15 mouse cellular contexts compared by ENCODE assay signal in the genomic region with DNA sequence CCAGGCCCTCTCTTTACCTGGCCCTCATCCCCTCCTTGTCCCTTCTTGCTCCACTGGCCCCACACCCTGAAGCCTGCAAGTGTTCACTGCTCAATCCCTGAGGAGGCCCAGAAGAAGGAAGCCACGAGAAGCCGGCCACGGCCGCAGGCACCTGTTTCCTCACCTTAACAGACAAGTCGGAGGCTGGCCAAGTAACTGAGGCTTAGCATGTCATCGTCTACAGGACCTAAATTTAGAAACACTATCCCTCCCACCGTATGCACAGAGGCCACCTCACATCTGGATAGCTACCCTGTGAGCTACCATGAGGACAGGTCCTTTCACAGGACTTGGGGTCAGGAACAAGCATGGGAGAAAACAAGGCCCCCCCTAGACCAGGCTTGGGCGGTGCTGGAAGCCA. TPM values are rescaled to one million over a fixed set of nuclear protein-coding genes. Genes with fewer than 3 reads are reported as not detected.
DNase-seq lines count a peak whose midpoint lies in the region; ATAC-seq lines count a peak whose summit lies in the region.
"Had no signal": no experiment of that assay in that cellular context is flagged by ENCODE, and none has a peak within 500 bp of the region (broad histone marks: within the 10 kb centered on the region; RNA-seq: fewer than 3 reads in every experiment).

No protein-coding gene starts in this region.

- H3K4me3 ChIP-seq in heart, embryonic 16.5 days (ENCODE audit: low read length) = no peak overlapping the region
- H3K4me3 ChIP-seq in limb, embryonic 10.5 days = no peak overlapping the region
- H3K4me3 ChIP-seq: forebrain, embryonic 13.5 days; midbrain, embryonic 12.5 days had no signal

- H3K9me3 ChIP-seq in heart, embryonic 16.5 days (replicated peaks; ENCODE audit: control insufficient read depth, low read length) = no peaks in the 10 kb centered on the region
- H3K9me3 ChIP-seq in limb, embryonic 10.5 days (replicated peaks) = no peaks in the 10 kb centered on the region
- H3K9me3 ChIP-seq: forebrain, embryonic 13.5 days; midbrain, embryonic 12.5 days had no signal

- H3K9ac ChIP-seq in heart, embryonic 16.5 days (ENCODE audit: low read length) = no peak overlapping the region
- H3K9ac ChIP-seq: forebrain, embryonic 13.5 days; midbrain, embryonic 12.5 days had no signal

- no peak for ATAC-seq in heart, embryonic 16.5 days (replicated peaks; ENCODE audit: extremely low read depth, insufficient read depth, low FRiP score)
- ATAC-seq in granulocyte monocyte progenitor cell, adult 5-6 weeks (replicated peaks; ENCODE audit: poor library complexity, severe bottlenecking) = peak; percentile 18
- ATAC-seq in megakaryocyte, adult 5-6 weeks (ENCODE audit: poor library complexity, severe bottlenecking) = 0 out of 2 replicates have a peak, but pooled peaks have one; percentile 16
- ATAC-seq: forebrain, embryonic 13.5 days had no signal

- peaks cover 19% of the 10 kb centered on the region for H3K4me1 ChIP-seq in heart, embryonic 16.5 days (ENCODE audit: control insufficient read depth, insufficient read depth, low read length)
- peaks cover 12% of the 10 kb centered on the region; the same call in 1 of the 2 replicates for H3K4me1 ChIP-seq in limb, embryonic 10.5 days
- H3K4me1 ChIP-seq: midbrain, embryonic 12.5 days had no signal

- no peak overlapping the region; the same call in 1 of the 2 replicates for H3K4me2 ChIP-seq in heart, embryonic 16.5 days (ENCODE audit: low read depth, low read length)
- H3K4me2 ChIP-seq: forebrain, embryonic 13.5 days; midbrain, embryonic 12.5 days had no signal

- no peaks in the 10 kb centered on the region for H3K27me3 ChIP-seq in heart, embryonic 16.5 days (ENCODE audit: control insufficient read depth, insufficient read depth, low read length)
- H3K27me3 ChIP-seq in limb, embryonic 10.5 days (ENCODE audit: low read depth, poor library complexity, severe bottlenecking) = no peaks in the 10 kb centered on the region
- H3K27me3 ChIP-seq: forebrain, embryonic 13.5 days; midbrain, embryonic 12.5 days had no signal

- peak overlapping the region; percentile 45; the same call in 1 of the 2 replicates for H3K27ac ChIP-seq in heart, embryonic 16.5 days (ENCODE audit: low read length)
- no peak overlapping the region for H3K27ac ChIP-seq in limb, embryonic 10.5 days
- H3K27ac ChIP-seq: forebrain, embryonic 13.5 days; kidney, postnatal 0 days; midbrain, embryonic 12.5 days had no signal

- no peak for DNase-seq in heart, adult 18-20 months
- DNase-seq in A20 (ENCODE audit: low read depth, low spot score) = peak; percentile 70
- DNase-seq in kidney, postnatal 36 days = no peak
- no peak for DNase-seq in limb, embryonic 10.5 days (ENCODE audit: low spot score)
- DNase-seq: adrenal gland, adult 2 months; cerebellum, adult 9-10 months; heart, postnatal 14 days; lung, postnatal 14 days had no signal

- no peaks in the 10 kb centered on the region for H3K36me3 ChIP-seq in heart, embryonic 16.5 days (ENCODE audit: control insufficient read depth, insufficient read depth)
- H3K36me3 ChIP-seq in limb, embryonic 10.5 days = no peaks in the 10 kb centered on the region
- H3K36me3 ChIP-seq: G1E; midbrain, embryonic 12.5 days had no signal

- WGBS in heart, embryonic 16.5 days = 48% methylated on average over 8 of the region's 8 CpGs
- 85% methylated on average over 8 of the region's 8 CpGs for WGBS in limb, embryonic 10.5 days

RNA-seq across cellular contexts. Expression of gene 2610301B20Rik, which starts 44.1 kb away (rescaled TPM):
- 22.1 and 25.2 TPM in 2 replicates for polyA plus RNA-seq in heart, embryonic 16.5 days (2015; fragmentation: Nextera tagmentation; extraction: Ambion mirVana)
- 1 to 10 TPM; 6.6 to 7.0 TPM for total RNA-seq in heart, adult 18-20 months (2021)
- 15.1 and 17.2 TPM in 2 replicates for total RNA-seq in granulocyte monocyte progenitor cell, adult 5-6 weeks (2014; fragmentation: Nextera tagmentation)
- total RNA-seq in granulocyte monocyte progenitor cell, adult 5-6 weeks (2017) = 14.7 and 16.5 TPM in 2 replicates
- 8.6 and 10.8 TPM in 2 replicates for total RNA-seq in megakaryocyte, adult 5-6 weeks (2015)
- 1.8 and 3.0 TPM in 2 replicates for total RNA-seq in megakaryocyte, adult 5-6 weeks (2017)
- polyA plus RNA-seq in limb, embryonic 10.5 days (2016; fragmentation: Nextera tagmentation; extraction: Ambion mirVana) = 20.1 and 26.6 TPM in 2 replicates
